Mouse (Mus musculus) heart, postnatal 10 days (tissue): Measurements from ENCODE around the gene Fam83e. TPM values are rescaled to one million over a fixed set of nuclear protein-coding genes. Genes with fewer than 3 reads are reported as not detected.
A peak's percentile ranks its signal among the peaks of the same experiment; 100 is the strongest.

Experiments
- DNase-seq, 2 experiments: peaks; one replicate each; pipeline ENCODE4 v3.0.0; 2021
- intact Hi-C: fragments of 180-260 bp; cut with DNase I; formaldehyde crosslinking; loops from one replicate; pipeline ENCODE4 v1.15.1; 2025
- total RNA-seq, 2 experiments: library from RNA; stranded (reverse); gene quantifications; 2 replicates each; pipeline ENCODE4 v1.2.3; 2021

The Fam83e gene
- total RNA-seq, result under 1 TPM; 0.10 to 0.12 TPM

GRCm38 (mm10) chr7:45720413-45721233 lies at the start of gene Fam83e:
Gene Fam83e, plus strand, starts transcription at chr7:45721212.
- no peak for DNase-seq
- intact Hi-C loops, result no loop called here

- intact Hi-C loops, result no loop called here
- no peak for DNase-seq
Measured at GRCm38 (mm10) chr7:45677627-45678295, 43.3 kb upstream of the Fam83e start.

GRCm38 (mm10) chr7:45678513-45678912 lies 42.5 kb upstream of the Fam83e start:
- intact Hi-C loops, result no loop called here
- DNase-seq, result no peak

- intact Hi-C loops, result loop anchor here (2.0 kb wide), 1 partner anchor 51 kb away; no protein-coding TSS in a partner anchor
- DNase-seq, result peak; percentile 72 to 81
Measured at GRCm38 (mm10) chr7:45679966-45680621, 40.9 kb upstream of the Fam83e start.

- intact Hi-C loops, result loop anchor here (2.0 kb wide), 1 partner anchor 52 kb away; no protein-coding TSS in a partner anchor
- peak; percentile 80 to 86 for DNase-seq
Measured at GRCm38 (mm10) chr7:45681046-45681736, 39.8 kb upstream of the Fam83e start.

- peak; percentile 91 to 95 for DNase-seq
- intact Hi-C loops, result loop anchor here (1.0 to 2.0 kb wide), 2 partner anchors 42 to 89 kb away; no protein-coding TSS in a partner anchor
Measured at GRCm38 (mm10) chr7:45682144-45683126, 38.6 kb upstream of the Fam83e start.

GRCm38 (mm10) chr7:45683396-45684050 lies 37.5 kb upstream of the Fam83e start, which contains the start of gene Ntn5:
Gene Ntn5, plus strand, starts transcription at chr7:45684022.
- no peak for DNase-seq
- intact Hi-C loops, result loop anchor here (2.0 kb wide), 1 partner anchor 43 kb away; no protein-coding TSS in a partner anchor

GRCm38 (mm10) chr7:45685811-45686210 lies 35.2 kb upstream of the Fam83e start:
- no peak for DNase-seq
- intact Hi-C loops, result no loop called here

GRCm38 (mm10) chr7:45686841-45687240 lies 34.2 kb upstream of the Fam83e start:
- DNase-seq, result no peak
- intact Hi-C loops, result no loop called here

- DNase-seq, result no peak
- intact Hi-C loops, result no loop called here
Measured at GRCm38 (mm10) chr7:45689099-45689498, 31.9 kb upstream of the Fam83e start.

- intact Hi-C loops, result no loop called here
- no peak for DNase-seq
Measured at GRCm38 (mm10) chr7:45689800-45690199, 31.2 kb upstream of the Fam83e start.

- DNase-seq, result no peak
- intact Hi-C loops, result no loop called here
Measured at GRCm38 (mm10) chr7:45692364-45692763, 28.6 kb upstream of the Fam83e start.

- DNase-seq, result no peak
- intact Hi-C loops, result no loop called here
Measured at GRCm38 (mm10) chr7:45693921-45694591, 27.0 kb upstream of the Fam83e start, which contains the start of gene Sec1. Gene Sec1, minus strand, starts transcription at chr7:45694402.

GRCm38 (mm10) chr7:45695098-45695497 lies 25.9 kb upstream of the Fam83e start:
- DNase-seq, result no peak
- intact Hi-C loops, result no loop called here

GRCm38 (mm10) chr7:45697894-45698293 lies 23.1 kb upstream of the Fam83e start:
- intact Hi-C loops, result no loop called here
- DNase-seq, result peak in 1 of 2 experiments; percentile 5

- intact Hi-C loops, result no loop called here
- DNase-seq, result peak in 1 of 2 experiments; percentile 34
Measured at GRCm38 (mm10) chr7:45699523-45700141, 21.4 kb upstream of the Fam83e start, which contains the start of gene Car11. Gene Car11, plus strand, starts transcription at chr7:45699843.

GRCm38 (mm10) chr7:45700301-45701015 lies 20.6 kb upstream of the Fam83e start:
- intact Hi-C loops, result no loop called here

More at GRCm38 (mm10) chr7:45700301-45701015, 20.6 kb upstream of the Fam83e start:
- peak; percentile 87 to 90 for DNase-seq
